Mouse (Mus musculus) heart, adult 10 weeks (tissue): ENCODE data around the gene AU021092. TPM values are rescaled to one million over a fixed set of nuclear protein-coding genes. Genes with fewer than 3 reads are reported as not detected.

Source experiments
- polyA plus RNA-seq: library from polyadenylated mRNA; stranded (reverse); fragments of 350-450 nt; fragmentation: Illumina TruSeq; extraction: RNeasy Lipid Tissue Mini Kit (QIAGEN cat#74804); gene quantifications from one replicate; pipeline ENCODE4 v1.2.3, GENCODE M21; 2014; ENCODE audit warnings: low read depth, low replicate concordance

Gene AU021092
- 9.1 TPM for polyA plus RNA-seq

DNA sequence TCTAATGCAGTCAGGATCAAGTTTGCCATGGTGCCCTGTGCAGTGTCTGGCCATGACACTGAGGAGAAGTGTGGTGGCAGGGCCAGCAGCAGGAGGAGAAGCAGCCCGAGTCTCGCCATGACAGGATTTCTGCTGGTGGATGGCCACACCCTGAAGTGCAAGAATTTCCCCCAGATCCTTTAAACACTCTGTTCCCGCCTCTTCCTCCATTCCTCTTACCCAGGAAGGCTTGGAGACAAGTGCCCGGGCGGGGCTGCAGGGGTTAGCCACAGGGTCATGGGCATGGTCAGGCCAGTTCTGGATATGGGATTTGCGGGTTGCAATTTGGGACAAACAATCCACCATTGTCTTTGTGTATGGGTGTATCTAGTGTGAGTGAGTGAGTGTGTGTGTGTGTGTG is at the start of gene AU021092:
Gene AU021092, minus strand, starts transcription at position 160 of the 400 bp plus-strand sequence.

DNA sequence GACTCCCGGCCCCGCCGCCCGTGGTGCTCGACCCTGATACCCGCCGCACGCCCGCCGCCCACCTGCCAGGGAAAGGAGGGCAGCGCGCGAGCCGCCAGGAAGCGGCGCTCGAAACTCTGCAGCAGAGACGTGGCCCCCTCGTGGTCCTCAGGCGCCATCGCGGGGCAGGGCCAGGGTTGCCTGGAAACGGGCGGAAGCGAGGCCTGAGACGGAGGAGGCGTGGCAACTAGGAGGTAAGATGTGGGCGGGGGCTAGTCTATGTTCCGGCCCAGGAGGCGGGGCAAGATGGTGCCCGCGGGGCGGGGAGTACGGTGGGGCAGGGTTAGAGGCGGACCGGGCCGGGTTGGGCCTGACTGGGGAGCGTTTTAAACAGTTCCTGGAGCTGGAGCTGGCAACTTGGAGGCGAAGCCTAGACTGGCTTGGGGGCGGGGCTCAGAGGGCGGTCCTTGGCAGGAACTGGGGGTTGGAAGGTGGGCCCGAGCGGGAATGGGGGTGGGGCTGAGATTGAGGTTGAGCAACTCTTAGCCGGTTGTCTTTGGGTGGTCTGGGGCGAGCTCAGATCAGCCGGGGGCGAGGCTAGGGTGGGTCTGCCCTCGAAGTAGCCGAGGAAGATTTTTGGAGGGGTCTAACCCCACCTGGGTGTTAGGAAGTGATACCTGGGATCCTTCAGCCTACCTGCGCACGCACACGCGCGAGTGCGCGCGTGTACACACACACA is 33.8 kb upstream of the AU021092 start, which contains the start of gene Eef2kmt:
Gene Eef2kmt, minus strand, starts transcription at position 205 of the 718 bp plus-strand sequence.

DNA sequence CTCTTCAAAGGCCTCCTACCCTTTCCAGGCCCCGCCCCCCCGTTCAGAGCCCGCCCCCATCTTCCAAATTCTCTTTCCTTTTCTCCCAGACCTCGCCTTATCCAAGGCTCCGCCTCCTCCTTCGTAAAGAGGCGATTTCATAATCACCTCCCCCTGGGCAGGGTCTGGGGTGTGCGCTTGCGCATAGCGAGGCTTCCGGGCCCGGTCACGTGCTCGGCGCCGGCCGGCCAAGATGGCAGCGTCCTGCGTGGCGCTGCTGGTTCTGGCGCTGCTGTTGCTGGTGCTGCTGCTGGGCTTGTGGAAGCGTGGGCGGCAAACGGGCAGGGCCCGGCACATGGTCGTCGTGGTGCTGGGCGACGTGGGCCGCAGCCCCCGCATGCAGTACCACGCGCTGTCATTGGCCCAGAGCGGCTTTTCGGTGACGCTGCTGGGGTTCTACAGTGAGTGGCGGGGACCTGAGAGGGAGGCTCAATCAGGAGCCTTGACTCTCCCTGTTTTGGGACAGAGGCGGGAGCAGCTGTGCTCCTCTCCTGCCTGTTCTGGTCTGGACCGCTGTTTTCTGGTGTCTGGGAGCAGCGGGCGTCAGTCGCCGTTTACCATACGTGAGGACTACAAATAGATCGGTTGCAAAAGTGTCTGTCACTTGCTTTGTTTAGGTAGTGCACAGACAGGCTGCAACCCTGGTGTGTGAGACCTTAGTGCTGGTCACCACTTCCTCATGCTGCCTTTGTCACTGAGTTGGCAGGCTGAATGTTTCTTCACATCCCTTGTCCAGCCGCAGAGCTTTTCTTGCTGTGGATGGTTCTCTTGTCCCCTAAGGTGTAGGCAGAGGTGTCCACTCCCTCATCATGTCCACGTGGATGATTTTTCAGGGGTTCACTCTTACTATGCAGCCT is 11.6 kb upstream of the AU021092 start, which contains the start of gene Alg1:
Gene Alg1, plus strand, starts transcription at position 204 of the 896 bp plus-strand sequence.

DNA sequence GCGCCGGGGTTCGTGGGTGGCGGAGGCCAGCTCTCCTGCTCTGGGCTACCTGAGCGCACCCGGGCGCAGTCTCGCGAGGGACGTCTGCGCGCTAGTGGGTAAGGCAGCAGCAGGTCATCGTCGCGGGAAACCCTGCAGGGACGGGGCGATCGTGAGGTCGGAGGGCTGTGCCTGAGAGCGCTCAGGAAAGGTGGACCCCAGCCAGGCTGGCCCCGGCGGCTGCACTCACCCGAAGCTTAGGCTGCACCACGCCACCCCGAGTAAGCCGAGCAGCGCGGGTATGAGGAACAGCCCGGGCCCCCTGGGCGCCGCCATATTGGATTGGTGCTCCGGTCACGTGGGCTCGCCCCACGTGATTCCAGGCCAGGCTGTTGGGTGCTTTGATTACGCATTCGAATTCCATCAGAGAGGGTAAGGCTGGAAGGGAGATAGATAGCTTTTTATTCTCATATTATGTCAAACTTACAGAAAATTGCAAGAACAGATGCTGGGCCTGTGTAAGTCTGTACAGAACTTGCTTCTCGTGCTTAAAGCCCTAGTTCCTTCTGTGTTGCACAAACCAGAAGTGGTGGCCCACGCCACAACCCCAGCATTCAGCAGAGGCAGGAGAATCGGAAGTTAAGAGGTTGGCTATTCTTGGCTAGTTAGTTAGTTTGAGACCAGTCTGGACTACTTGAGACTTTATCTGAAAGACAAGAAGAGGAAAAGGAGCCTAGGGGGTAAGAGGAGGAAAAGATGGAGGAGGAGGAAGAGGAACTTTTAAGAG is 18.2 kb downstream of the AU021092 start, which contains the start of gene Nagpa:
Gene Nagpa, minus strand, starts transcription at position 345 of the 766 bp plus-strand sequence.

Other genes with a start within 250 kb of the AU021092 start
- not detected for gene Sept12, start 224.4 kb downstream of the AU021092 start, polyA plus RNA-seq
- gene Smim22, start 215.0 kb downstream of the AU021092 start, polyA plus RNA-seq, result not detected
- gene Rogdi, start 208.7 kb downstream of the AU021092 start, polyA plus RNA-seq, result 35.0 TPM
- 52.6 TPM for gene Glyr1, start 172.4 kb downstream of the AU021092 start, polyA plus RNA-seq
- 20.4 TPM for gene Ubn1, start 172.2 kb downstream of the AU021092 start, polyA plus RNA-seq
- gene Ppl, start 89.9 kb downstream of the AU021092 start, polyA plus RNA-seq, result 4.8 TPM
- 2.7 TPM for gene Sec14l5, start 75.2 kb downstream of the AU021092 start, polyA plus RNA-seq
- 15.2 TPM for gene Nagpa, start 18.3 kb downstream of the AU021092 start, polyA plus RNA-seq
- 23.5 TPM for gene Alg1, start 11.3 kb upstream of the AU021092 start, polyA plus RNA-seq
- gene Eef2kmt, start 33.7 kb upstream of the AU021092 start, polyA plus RNA-seq, result 14.2 TPM